Mouse (Mus musculus) limb, embryonic 11.5 days (tissue): ENCODE measurements around the gene Tet2. TPM values are rescaled to one million over a fixed set of nuclear protein-coding genes. Genes with fewer than 3 reads are reported as not detected.
A peak's percentile ranks its signal among the peaks of the same experiment; 100 is the strongest.

Experiments used
- ATAC-seq: fragments of 200-750 bp; cut with Nextera tagmentation; 2 replicates; pipeline ENCODE4 v1.8.0; 2017; ENCODE audit warnings: low read depth; ENCODE audit not compliant: insufficient number of reproducible peaks, low FRiP score, low TSS enrichment
- DNase-seq: peaks from one replicate; pipeline ENCODE4 v3.0.0-alpha.2; 2015; ENCODE audit warnings: low spot score
- H3K27ac ChIP-seq: fragments of 300-500 bp; sonication (generic); replicated peaks from 2 replicates; pipeline ENCODE4 v1.5.1; 2014; ENCODE audit warnings: low read depth, mild to moderate bottlenecking, low read length
- H3K27me3 ChIP-seq: fragments of 300-500 bp; sonication (generic); 2 replicates; pipeline ENCODE4 v1.6.1; 2014; ENCODE audit warnings: mild to moderate bottlenecking, low read length, mixed read lengths; ENCODE audit not compliant: control insufficient read depth, insufficient read depth
- H3K36me3 ChIP-seq: fragments of 300-500 bp; sonication (generic); 2 replicates; pipeline ENCODE4 v1.6.1; 2014; ENCODE audit warnings: mild to moderate bottlenecking, low read length, moderate library complexity, mixed read lengths; ENCODE audit not compliant: control insufficient read depth, insufficient read depth
- H3K4me1 ChIP-seq: fragments of 300-500 bp; sonication (generic); 2 replicates; pipeline ENCODE4 v1.6.1; 2014; ENCODE audit warnings: low read length, mixed read lengths; ENCODE audit not compliant: control insufficient read depth, insufficient read depth
- H3K4me2 ChIP-seq: fragments of 300-500 bp; sonication (generic); 2 replicates; pipeline ENCODE4 v1.6.1; 2014; ENCODE audit warnings: low read depth, mild to moderate bottlenecking, moderate library complexity; ENCODE audit not compliant: severe bottlenecking
- H3K4me3 ChIP-seq: fragments of 300-500 bp; sonication (generic); 2 replicates; pipeline ENCODE4 v1.5.1; 2014; ENCODE audit warnings: low read depth, low read length
- H3K9ac ChIP-seq: fragments of 300-500 bp; sonication (generic); 2 replicates; pipeline ENCODE4 v1.6.1; 2014; ENCODE audit warnings: mild to moderate bottlenecking, low read length
- H3K9me3 ChIP-seq: fragments of 300-500 bp; sonication (generic); 2 replicates; pipeline ENCODE4 v1.6.1; 2016; ENCODE audit warnings: low read length; ENCODE audit not compliant: control insufficient read depth
- whole genome bisulfite sequencing: fragments of 180-500 bp; shearing (Covaris S2); extraction: QIAGEN DNeasy Blood & Tissue Kit; methylation state at CpG from one replicate; pipeline ENCODE4 v1.1.7; 2014; 5-methylcytosine and 5-hydroxymethylcytosine counted together
- polyA plus RNA-seq: library from polyadenylated mRNA; unstranded; fragments of >200 nt; fragmentation: Nextera tagmentation; extraction: Ambion mirVana; gene quantifications from 2 replicates; pipeline ENCODE4 v1.2.1, GENCODE M21; 2014

The Tet2 gene
- polyA plus RNA-seq, 1 experiment from 2014 or later: 12.7 TPM

- no peak overlapping the region for H3K27ac ChIP-seq
- H3K9me3 ChIP-seq: no peaks in the 10 kb centered on the region
- DNase-seq (no peak), ATAC-seq (no peak)
- no peaks in the 10 kb centered on the region for H3K36me3 ChIP-seq
- whole genome bisulfite sequencing: 83% methylated on average over 7 of the region's 7 CpGs
- no peaks in the 10 kb centered on the region for H3K27me3 ChIP-seq
- no peak overlapping the region for H3K9ac ChIP-seq
- H3K4me2 ChIP-seq: no peak overlapping the region
- H3K4me1 ChIP-seq: no peaks in the 10 kb centered on the region
- H3K4me3 ChIP-seq: no peak overlapping the region
Observed at GRCm38 (mm10) chr3:133555378-133555777, 10.4 kb upstream of the Tet2 start.

DNA sequence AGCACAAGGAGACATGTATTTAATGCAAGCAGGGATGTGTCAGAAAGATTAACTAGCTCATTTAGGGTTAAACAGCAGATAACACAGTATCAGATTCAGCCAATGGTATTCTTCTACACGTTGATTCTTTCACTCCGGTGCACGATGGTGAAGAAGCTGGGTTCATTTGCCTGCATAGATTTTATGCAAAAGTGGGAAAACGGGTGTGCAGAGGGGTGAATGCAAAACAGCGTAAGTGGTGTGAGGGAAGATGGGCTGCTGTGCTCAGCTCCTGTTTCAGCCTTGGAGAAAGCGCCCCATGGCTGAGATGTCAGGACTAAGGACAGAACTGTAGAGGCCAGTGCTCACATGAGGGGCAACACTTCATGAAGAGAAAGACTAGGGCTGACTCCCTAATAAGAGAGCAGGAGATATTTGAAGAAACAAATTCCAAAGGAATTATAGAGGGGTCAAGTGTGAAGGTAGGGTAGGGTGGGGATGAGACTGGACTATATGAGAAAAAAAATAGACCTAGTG lies 9.7 kb upstream of the Tet2 start:
- no peak overlapping the region for H3K27ac ChIP-seq
- H3K4me1 ChIP-seq: no peaks in the 10 kb centered on the region

GRCm38 (mm10) chr3:133554092-133554491 lies 9.2 kb upstream of the Tet2 start:
- no peaks in the 10 kb centered on the region for H3K27me3 ChIP-seq
- ATAC-seq: no peak
- H3K4me2 ChIP-seq: no peak overlapping the region
- no peaks in the 10 kb centered on the region for H3K9me3 ChIP-seq
- H3K4me3 ChIP-seq: no peak overlapping the region
- H3K36me3 ChIP-seq: no peaks in the 10 kb centered on the region
- no peak for DNase-seq
- no peaks in the 10 kb centered on the region for H3K4me1 ChIP-seq
- H3K27ac ChIP-seq: no peak overlapping the region
- WGBS: 94% methylated on average over 4 of the region's 4 CpGs
- no peak overlapping the region for H3K9ac ChIP-seq

More for the DNA sequence above, 9.7 kb upstream of the Tet2 start:
- no peak for DNase-seq
- Histone ChIP-seq H3K27me3 (no peaks in the 10 kb centered on the region), H3K36me3 (no peaks in the 10 kb centered on the region), H3K4me3 (no peak overlapping the region), H3K9ac (no peak overlapping the region), H3K4me2 (no peak overlapping the region), H3K9me3 (no peaks in the 10 kb centered on the region)
- ATAC-seq: no peak
- WGBS: 83% methylated on average over 6 of the region's 6 CpGs

GRCm38 (mm10) chr3:133551941-133552340 lies 7.0 kb upstream of the Tet2 start:
- H3K4me3 ChIP-seq: no peak overlapping the region
- H3K27ac ChIP-seq: no peak overlapping the region
- no peaks in the 10 kb centered on the region for H3K36me3 ChIP-seq
- no peak for DNase-seq
- no peak overlapping the region for H3K4me2 ChIP-seq
- no peak overlapping the region for H3K9ac ChIP-seq
- H3K9me3 ChIP-seq: no peaks in the 10 kb centered on the region
- WGBS: 63% methylated on average over 8 of the region's 8 CpGs
- no peak for ATAC-seq
- no peaks in the 10 kb centered on the region for H3K4me1 ChIP-seq
- H3K27me3 ChIP-seq: no peaks in the 10 kb centered on the region

DNA sequence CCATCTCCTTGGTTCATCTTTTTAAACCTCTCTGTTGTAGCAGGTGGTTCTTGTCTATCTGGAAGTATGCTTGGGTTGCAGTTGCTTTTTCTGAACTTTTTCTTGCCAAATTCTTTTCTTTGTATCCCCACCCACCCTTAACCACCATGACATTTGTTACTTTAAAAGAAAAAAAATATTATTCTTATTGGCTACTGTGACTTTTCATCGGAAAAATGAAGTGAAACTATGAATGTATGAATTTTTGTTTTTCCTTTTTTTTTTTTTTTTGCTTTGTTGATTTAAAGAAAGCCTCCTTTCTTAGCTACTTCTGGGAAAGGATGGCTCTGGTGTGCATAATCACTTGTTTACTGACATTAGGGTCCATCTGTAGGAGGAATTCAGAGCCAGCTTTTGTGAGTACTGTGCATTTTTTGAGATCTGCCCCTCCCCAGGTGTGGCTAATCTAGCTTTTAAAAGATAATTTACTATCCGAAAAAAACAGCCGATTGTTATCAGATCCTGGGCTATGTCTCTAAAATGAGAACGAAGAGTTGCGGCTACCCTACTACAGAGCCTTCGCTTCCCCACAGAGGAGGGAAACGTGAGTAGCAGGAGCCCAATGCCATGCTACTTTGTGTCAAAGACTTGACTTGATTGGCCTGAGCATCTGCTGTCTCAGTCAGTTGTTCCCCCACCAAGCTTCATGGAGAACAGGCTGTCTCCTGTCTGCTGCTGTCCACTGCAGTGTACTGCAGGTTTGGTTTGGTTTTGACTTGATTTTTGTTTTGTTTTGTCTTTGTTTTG lies 4.6 kb upstream of the Tet2 start:
- Histone ChIP-seq H3K9me3 (no peaks in the 10 kb centered on the region), H3K36me3 (no peaks in the 10 kb centered on the region), H3K9ac (no peak overlapping the region), H3K27me3 (no peaks in the 10 kb centered on the region), H3K4me3 (no peak overlapping the region), H3K4me1 (no peaks in the 10 kb centered on the region), H3K27ac (no peak overlapping the region), H3K4me2 (no peak overlapping the region)
- whole genome bisulfite sequencing: 68% methylated on average over 7 of the region's 7 CpGs
- no peak for ATAC-seq
- no peak for DNase-seq

GRCm38 (mm10) chr3:133548613-133549012 lies 3.7 kb upstream of the Tet2 start:
- no peak overlapping the region for H3K4me3 ChIP-seq
- no peaks in the 10 kb centered on the region for H3K9me3 ChIP-seq
- no peak overlapping the region for H3K27ac ChIP-seq
- ATAC-seq (no peak), DNase-seq (no peak)
- H3K36me3 ChIP-seq: no peaks in the 10 kb centered on the region
- no peaks in the 10 kb centered on the region for H3K4me1 ChIP-seq
- 83% methylated on average over 2 of the region's 2 CpGs for WGBS
- H3K4me2 ChIP-seq: no peak overlapping the region
- H3K27me3 ChIP-seq: no peaks in the 10 kb centered on the region
- H3K9ac ChIP-seq: no peak overlapping the region

DNA sequence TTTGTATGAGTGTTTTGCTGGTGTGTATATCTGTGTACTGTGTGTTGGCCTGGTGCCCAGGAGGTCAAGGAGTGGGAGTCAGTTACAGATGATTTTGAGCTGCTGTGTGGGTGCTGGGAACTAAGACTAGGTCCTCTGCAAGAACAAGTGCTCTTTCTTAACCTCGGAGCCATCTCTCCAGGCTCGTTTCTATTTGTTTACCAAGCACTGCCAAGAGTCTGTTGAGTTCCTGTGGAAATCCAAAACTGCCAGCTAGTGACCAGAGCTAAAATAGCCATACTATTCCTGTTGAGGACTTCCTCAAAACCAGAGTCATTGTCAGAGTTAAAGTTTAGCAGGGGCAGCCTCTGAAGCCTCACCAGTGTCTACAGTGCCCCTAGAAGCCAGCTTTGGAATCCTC lies 1.9 kb upstream of the Tet2 start:
- no peaks in the 10 kb centered on the region for H3K36me3 ChIP-seq
- no peak overlapping the region for H3K4me2 ChIP-seq
- WGBS: 58% methylated on average over 2 of the region's 2 CpGs
- no peak overlapping the region for H3K27ac ChIP-seq
- H3K9me3 ChIP-seq: no peaks in the 10 kb centered on the region
- H3K9ac ChIP-seq: no peak overlapping the region
- ATAC-seq (no peak), DNase-seq (no peak)
- H3K27me3 ChIP-seq: no peaks in the 10 kb centered on the region
- H3K4me1 ChIP-seq: 0 out of 2 replicates have a peak, but pooled peaks cover 2% of the 10 kb centered on the region
- no peak overlapping the region for H3K4me3 ChIP-seq

GRCm38 (mm10) chr3:133545304-133545666 lies 346 bp upstream of the Tet2 start:
- 15% methylated on average over 6 of the region's 6 CpGs for WGBS
- Histone ChIP-seq H3K9ac (no peak overlapping the region), H3K4me3 (peak overlapping the region; percentile 78), H3K27ac (no peak overlapping the region), H3K4me1 (0 out of 2 replicates have a peak, but pooled peaks cover 2% of the 10 kb centered on the region), H3K27me3 (no peaks in the 10 kb centered on the region), H3K9me3 (no peaks in the 10 kb centered on the region), H3K4me2 (peak overlapping the region; percentile 82; the same call in 1 of the 2 replicates), H3K36me3 (no peaks in the 10 kb centered on the region)
- ATAC-seq (no peak), DNase-seq (no peak)
